Mouse (Mus musculus) liver, adult 2 months (tissue): ENCODE results near the gene Arhgef15. TPM values are rescaled to one million over a fixed set of nuclear protein-coding genes. Genes with fewer than 3 reads are reported as not detected.
"Not testable (repeated sequence)": the region's sequence is repeated elsewhere in the genome, so short reads cannot be mapped to it uniquely, and the experiment has no call there.

Experiments
- DNase-seq: peaks from one replicate; pipeline ENCODE4 v3.0.0-alpha.2; 2011; ENCODE audit warnings: low read depth, low spot score; ENCODE audit errors: extremely low read depth
- H3K27ac ChIP-seq: fragments of 200-500 bp; replicated peaks from 2 replicates; pipeline ENCODE4 v1.5.1; 2012; ENCODE audit warnings: low read depth, mild to moderate bottlenecking, control low read depth, inconsistent platforms, low read length; ENCODE audit not compliant: insufficient read depth
- H3K27me3 ChIP-seq: fragments of 200-500 bp; 2 replicates; pipeline ENCODE4 v1.6.1; 2012; ENCODE audit warnings: mild to moderate bottlenecking, moderate library complexity, low read length, inconsistent platforms; ENCODE audit not compliant: control insufficient read depth, insufficient read depth
- H3K36me3 ChIP-seq: fragments of 200-500 bp; 2 replicates; pipeline ENCODE4 v1.6.1; 2012; ENCODE audit warnings: low read length, inconsistent platforms; ENCODE audit not compliant: control insufficient read depth, insufficient read depth
- H3K4me1 ChIP-seq: fragments of 200-500 bp; 2 replicates; pipeline ENCODE4 v1.6.1; 2011; ENCODE audit warnings: low read length; ENCODE audit not compliant: control insufficient read depth, insufficient read depth
- H3K4me3 ChIP-seq: fragments of 200-500 bp; 2 replicates; pipeline ENCODE4 v1.5.1; 2011; ENCODE audit warnings: low read depth, mild to moderate bottlenecking, control low read depth, low read length, moderate library complexity; ENCODE audit not compliant: insufficient read depth
- H3K79me2 ChIP-seq: fragments of 200-500 bp; 2 replicates; pipeline ENCODE4 v1.6.1; 2012; ENCODE audit warnings: inconsistent platforms, mild to moderate bottlenecking, low read length, moderate library complexity; ENCODE audit not compliant: control insufficient read depth, insufficient read depth
- H3K9ac ChIP-seq: fragments of 200-500 bp; 2 replicates; pipeline ENCODE4 v1.6.1; 2012; ENCODE audit warnings: low read depth, mild to moderate bottlenecking, control low read depth, inconsistent platforms, low read length
- CTCF ChIP-seq: fragments of 200-500 bp; IDR thresholded peaks from 2 replicates; pipeline ENCODE4 v1.5.1; 2011; ENCODE audit warnings: low read depth, low read length, control low read depth
- POLR2A ChIP-seq: fragments of 200-500 bp; IDR thresholded peaks from 2 replicates; pipeline ENCODE4 v1.6.1; 2011; ENCODE audit warnings: low read length, control low read depth; ENCODE audit not compliant: insufficient read depth; ENCODE audit errors: extremely low read depth
- WGBS: fragments of 180-500 bp; shearing (Covaris S2); methylation state at CpG from one replicate; pipeline ENCODE4 v1.1.7; 2018; 5-methylcytosine and 5-hydroxymethylcytosine counted together
- polyA plus RNA-seq: library from polyadenylated mRNA; depleted of rRNA; stranded (reverse); fragments of >200 nt; gene quantifications from 2 replicates; pipeline ENCODE4 v1.2.3, GENCODE M21; 2012
- total RNA-seq: library from RNA; depleted of rRNA; stranded (reverse); fragments of >200 nt; gene quantifications from 2 replicates; pipeline ENCODE4 v1.2.3, GENCODE M21; 2014

The Arhgef15 gene
- total and polyA plus RNA-seq, 2 experiments: 2.4 to 14.8 TPM

DNA sequence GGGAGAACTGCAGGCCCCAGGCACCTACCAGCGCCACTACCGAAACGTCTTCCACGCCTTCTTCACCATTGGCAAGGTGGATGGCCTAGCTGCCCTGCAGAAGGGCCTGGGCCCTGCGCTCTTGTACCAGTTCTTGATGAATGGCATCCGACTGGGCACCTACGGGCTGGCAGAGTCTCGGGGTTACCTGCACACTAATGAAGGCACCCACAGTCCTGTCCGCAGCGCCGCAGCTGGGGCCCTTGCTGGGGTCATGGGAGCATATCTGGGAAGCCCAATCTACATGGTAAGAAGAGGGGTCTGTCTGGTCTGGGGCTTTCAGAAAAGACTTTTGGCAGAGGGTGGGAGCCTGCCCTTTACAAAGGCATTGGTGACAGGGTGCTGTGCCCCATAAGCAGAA, 11.5 kb upstream of the Arhgef15 start:
- WGBS: 94% methylated on average over 11 of the region's 11 CpGs
- H3K4me3 ChIP-seq: no peak overlapping the region

DNA sequence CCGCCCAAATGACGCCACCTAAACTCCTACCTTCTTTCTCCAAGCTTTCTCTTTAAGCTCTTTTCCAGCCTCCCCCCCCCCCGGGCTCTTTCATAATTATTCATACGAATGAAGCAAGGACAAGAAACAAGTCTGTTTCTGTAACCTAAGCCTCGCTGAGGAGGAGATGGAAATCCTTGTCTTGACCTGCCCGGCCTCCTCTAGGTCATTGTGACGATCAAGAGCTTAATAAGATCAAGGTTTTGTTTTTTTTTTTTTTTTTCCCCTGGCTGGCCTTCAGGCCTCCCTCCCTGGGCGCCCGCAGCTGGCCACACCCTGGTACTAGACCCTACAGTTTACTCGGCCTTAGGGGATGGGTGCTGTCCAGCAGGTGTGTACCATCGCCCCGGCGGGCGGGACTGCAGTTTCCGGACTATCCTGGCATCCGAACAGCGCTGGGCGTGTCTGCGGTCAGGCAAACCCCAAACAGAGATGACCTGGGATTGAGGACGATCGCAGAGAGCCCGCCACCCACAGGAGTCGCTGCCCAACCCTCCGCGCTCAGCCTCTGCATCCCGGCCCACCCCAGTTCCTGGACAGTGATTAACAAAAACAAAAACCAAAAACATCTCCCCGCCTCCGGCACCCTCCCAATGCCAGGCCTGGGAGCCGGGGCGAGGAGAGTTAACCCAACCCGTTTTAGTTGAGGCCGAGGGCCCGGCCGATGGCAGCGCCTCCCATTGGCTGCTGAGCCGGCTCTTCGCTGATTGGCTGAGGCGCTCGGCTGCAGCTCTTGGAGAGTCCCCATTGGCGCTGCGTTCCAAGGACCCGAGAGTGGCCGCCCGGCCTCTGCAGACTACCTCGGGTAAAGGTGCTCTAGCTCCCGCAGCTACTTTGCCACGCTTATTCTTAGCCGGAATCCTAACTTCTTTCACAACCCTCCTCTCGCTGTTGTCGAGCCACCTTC, 10.3 kb upstream of the Arhgef15 start, which contains the start of gene Slc25a35:
Gene Slc25a35, plus strand, starts transcription at position 795 of the 946 bp plus-strand sequence.
- no peak within 1 kb of the TSS for H3K27ac ChIP-seq
- WGBS: 2% methylated on average over 50 of the region's 50 CpGs
- H3K27me3 ChIP-seq: no peaks in the 10 kb centered on the region
- H3K79me2 ChIP-seq: no peaks in the 10 kb centered on the region
- H3K9ac ChIP-seq: peak within 1 kb of the TSS; percentile 40; the same call in 1 of the 2 replicates
- peaks cover 2% of the 10 kb centered on the region; the same call in 1 of the 2 replicates for H3K4me1 ChIP-seq
- DNase-seq: peak; percentile 80
- H3K4me3 ChIP-seq: peak within 1 kb of the TSS; percentile 76
- no peaks in the 10 kb centered on the region for H3K36me3 ChIP-seq
- TF ChIP-seq CTCF (no peak), POLR2A (no peak)

More for the DNA sequence above, 11.5 kb upstream of the Arhgef15 start:
- no peak overlapping the region for H3K9ac ChIP-seq
- no peak for DNase-seq
- H3K79me2 ChIP-seq: no peaks in the 10 kb centered on the region
- no peaks in the 10 kb centered on the region for H3K27me3 ChIP-seq
- H3K4me1 ChIP-seq: peaks cover 2% of the 10 kb centered on the region
- no peak overlapping the region for H3K27ac ChIP-seq
- H3K36me3 ChIP-seq: no peaks in the 10 kb centered on the region
- TF ChIP-seq CTCF: no peak
- no peak for TF ChIP-seq POLR2A

DNA sequence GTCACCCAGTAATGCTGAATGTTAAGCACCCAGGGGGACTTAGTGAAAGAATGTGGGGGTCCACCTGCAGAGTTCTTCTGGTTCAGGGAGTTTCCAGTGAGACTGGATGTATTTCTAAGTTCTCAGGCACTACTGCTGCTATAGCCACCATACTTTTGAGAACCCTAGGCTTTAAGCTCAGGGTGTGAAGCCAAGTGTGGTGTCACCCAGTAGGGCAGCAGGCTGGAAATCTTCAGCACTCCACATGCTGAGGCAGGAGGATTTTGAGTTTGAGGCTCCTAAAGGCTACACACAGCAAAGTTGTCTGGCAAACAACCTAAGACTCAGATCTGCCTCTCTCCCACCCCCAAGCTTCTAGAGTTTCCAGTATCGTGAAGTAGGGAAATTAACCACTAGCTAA, 9.3 kb upstream of the Arhgef15 start:
- Histone ChIP-seq H3K27ac (no peak overlapping the region), H3K4me1 (peaks cover 2% of the 10 kb centered on the region; the same call in 1 of the 2 replicates)

GRCm38 (mm10) chr11:68965845-68966244, 8.6 kb upstream of the Arhgef15 start:
- peak; percentile 40 for DNase-seq
- peaks cover 2% of the 10 kb centered on the region; the same call in 1 of the 2 replicates for H3K4me1 ChIP-seq
- no peak overlapping the region for H3K9ac ChIP-seq
- 39% methylated on average over 3 of the region's 3 CpGs for WGBS
- H3K4me3 ChIP-seq: no peak overlapping the region
- H3K27me3 ChIP-seq: no peaks in the 10 kb centered on the region
- H3K27ac ChIP-seq: no peak overlapping the region
- TF ChIP-seq CTCF: no peak
- no peak for TF ChIP-seq POLR2A
- H3K36me3 ChIP-seq: no peaks in the 10 kb centered on the region
- no peaks in the 10 kb centered on the region for H3K79me2 ChIP-seq

More for the DNA sequence above, 9.3 kb upstream of the Arhgef15 start:
- TF ChIP-seq CTCF (no peak), POLR2A (no peak)
- Histone ChIP-seq H3K9ac (no peak overlapping the region), H3K36me3 (no peaks in the 10 kb centered on the region), H3K4me3 (no peak overlapping the region), H3K27me3 (no peaks in the 10 kb centered on the region), H3K79me2 (no peaks in the 10 kb centered on the region)
- DNase-seq: no peak
- 54% methylated on average over 1 of the region's 1 CpGs for WGBS

DNA sequence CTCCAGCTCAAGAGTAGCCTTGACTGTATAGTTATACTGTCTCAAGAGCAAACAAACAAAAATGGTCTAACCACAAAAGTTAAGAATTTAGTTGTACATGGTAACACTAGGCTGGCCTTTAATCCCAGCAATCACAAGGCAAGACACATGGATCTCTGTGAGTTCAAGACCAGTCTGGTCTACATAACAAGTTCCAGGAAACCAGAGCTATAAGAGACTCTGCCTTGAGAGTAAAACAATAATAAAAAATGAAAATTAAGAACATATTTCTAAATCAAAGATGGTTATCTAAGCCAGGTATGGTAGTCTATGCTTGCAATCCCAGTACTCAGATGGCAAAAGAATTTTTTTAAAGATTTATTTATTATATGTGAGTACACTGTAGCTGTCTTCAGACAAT, 7.8 kb upstream of the Arhgef15 start:
- Histone ChIP-seq H3K4me1 (peaks cover 2% of the 10 kb centered on the region; the same call in 1 of the 2 replicates), H3K27me3 (no peaks in the 10 kb centered on the region), H3K9ac (no peak overlapping the region), H3K27ac (no peak overlapping the region), H3K36me3 (no peaks in the 10 kb centered on the region), H3K4me3 (no peak overlapping the region), H3K79me2 (no peaks in the 10 kb centered on the region)
- DNase-seq: no peak
- TF ChIP-seq CTCF (no peak), POLR2A (no peak)

- WGBS: 84% methylated on average over 2 of the region's 2 CpGs
- Histone ChIP-seq H3K36me3 (no peaks in the 10 kb centered on the region), H3K27ac (peak overlapping the region; percentile 7; the same call in 1 of the 2 replicates), H3K27me3 (no peaks in the 10 kb centered on the region), H3K9ac (no peak overlapping the region), H3K79me2 (no peaks in the 10 kb centered on the region), H3K4me1 (peaks cover 2% of the 10 kb centered on the region; the same call in 1 of the 2 replicates), H3K4me3 (no peak overlapping the region)
- no peak for DNase-seq
- TF ChIP-seq CTCF: no peak
These were observed 6.1 kb upstream of the Arhgef15 start for GRCm38 (mm10) chr11:68963405-68963804.

GRCm38 (mm10) chr11:68962159-68962558, 4.9 kb upstream of the Arhgef15 start:
- not testable (repeated sequence) for H3K4me1 ChIP-seq, H3K27ac ChIP-seq, H3K9ac ChIP-seq, DNase-seq, H3K4me3 ChIP-seq, H3K79me2 ChIP-seq, H3K36me3 ChIP-seq, H3K27me3 ChIP-seq
- WGBS: 15% methylated on average over 11 of the region's 11 CpGs
